Mouse (Mus musculus) retina, embryonic 14.5 days (tissue): Measurements from ENCODE around the gene Zcchc3.
"Not testable (repeated sequence)": the region's sequence is repeated elsewhere in the genome, so short reads cannot be mapped to it uniquely, and the experiment has no call there.

Source experiments
- DNase-seq: peaks from one replicate; pipeline ENCODE4 v3.0.0-alpha.2; 2015; ENCODE audit warnings: low spot score

Gene Zcchc3

DNA sequence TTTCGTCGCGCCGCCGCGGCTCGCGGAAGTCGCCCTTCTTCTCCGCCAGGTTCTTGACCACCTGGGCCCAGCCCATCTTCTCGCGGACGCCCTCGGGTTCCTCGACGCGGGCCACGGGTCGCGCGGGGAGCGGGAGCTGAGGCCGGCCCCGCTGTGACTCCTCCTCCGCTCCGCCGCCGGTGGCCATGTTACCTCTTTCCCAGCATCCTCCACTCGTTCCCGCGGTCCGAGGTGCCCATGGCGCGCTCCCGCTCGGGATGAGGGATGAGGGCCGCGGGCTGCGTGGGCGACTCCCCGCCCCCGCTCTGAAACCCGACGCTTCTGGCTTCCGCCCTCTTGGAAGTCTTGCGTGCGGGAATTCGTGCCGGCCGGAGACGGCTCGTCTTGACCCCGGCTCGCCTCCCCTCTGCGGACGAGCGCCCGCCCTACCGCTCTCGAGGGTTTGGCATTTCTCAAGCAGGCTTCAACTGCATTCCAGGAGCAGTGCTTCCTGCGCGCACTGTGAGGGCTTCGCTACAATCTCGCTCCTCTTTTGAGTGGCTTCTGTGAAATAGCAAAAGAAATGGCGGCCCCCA lies at the start of gene Zcchc3:
Gene Zcchc3, minus strand, starts transcription at position 437 of the 575 bp plus-strand sequence.
- DNase-seq: peak; percentile 90

- no peak for DNase-seq
These were observed 44.4 kb upstream of the Zcchc3 start for GRCm38 (mm10) chr2:152459241-152459640.

DNA sequence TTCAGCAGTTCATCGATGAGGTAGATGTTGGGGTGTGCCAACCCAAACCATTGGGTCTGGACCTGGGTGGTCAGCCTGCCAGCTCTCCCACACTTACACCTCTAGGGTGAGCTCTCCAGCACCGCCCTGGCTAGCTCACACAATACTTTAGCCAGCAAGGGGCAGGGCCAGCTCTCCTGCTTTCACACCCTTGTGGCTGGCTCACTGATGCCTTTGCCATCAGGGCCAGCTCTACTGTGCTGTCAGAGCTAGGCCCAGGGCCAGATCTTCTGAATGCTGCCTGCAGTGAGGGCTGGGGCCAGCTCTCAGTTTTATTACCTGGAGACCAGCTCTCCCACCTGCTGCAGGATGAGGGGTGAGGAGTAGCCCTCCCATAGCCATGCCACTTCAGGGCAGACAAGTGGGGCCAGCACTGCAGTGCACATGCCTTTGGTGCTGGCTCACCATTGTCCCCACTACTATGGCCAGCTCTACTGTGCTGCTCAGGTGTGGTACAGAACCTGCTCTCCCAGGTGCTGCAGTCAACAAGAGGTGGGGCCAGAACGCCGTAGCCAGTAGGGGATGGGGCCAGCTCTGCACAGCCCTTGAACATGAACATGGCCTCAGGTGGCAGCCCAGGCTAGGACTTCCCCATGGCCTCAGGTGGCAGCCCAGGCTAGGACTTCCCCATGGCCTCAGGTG lies 37.4 kb upstream of the Zcchc3 start:
- no peak for DNase-seq

- peak; percentile 77 for DNase-seq
These were observed 35.4 kb upstream of the Zcchc3 start for GRCm38 (mm10) chr2:152450241-152450640.

GRCm38 (mm10) chr2:152447461-152447860 lies 32.6 kb upstream of the Zcchc3 start:
- DNase-seq: no peak

- no peak for DNase-seq
These were observed 31.8 kb upstream of the Zcchc3 start for GRCm38 (mm10) chr2:152446642-152447041.

GRCm38 (mm10) chr2:152443281-152443680 lies 28.5 kb upstream of the Zcchc3 start:
- no peak for DNase-seq

GRCm38 (mm10) chr2:152442322-152442721 lies 27.5 kb upstream of the Zcchc3 start:
- no peak for DNase-seq

GRCm38 (mm10) chr2:152439833-152440232 lies 25.0 kb upstream of the Zcchc3 start:
- DNase-seq: no peak

GRCm38 (mm10) chr2:152438963-152439362 lies 24.1 kb upstream of the Zcchc3 start:
- DNase-seq: no peak

DNA sequence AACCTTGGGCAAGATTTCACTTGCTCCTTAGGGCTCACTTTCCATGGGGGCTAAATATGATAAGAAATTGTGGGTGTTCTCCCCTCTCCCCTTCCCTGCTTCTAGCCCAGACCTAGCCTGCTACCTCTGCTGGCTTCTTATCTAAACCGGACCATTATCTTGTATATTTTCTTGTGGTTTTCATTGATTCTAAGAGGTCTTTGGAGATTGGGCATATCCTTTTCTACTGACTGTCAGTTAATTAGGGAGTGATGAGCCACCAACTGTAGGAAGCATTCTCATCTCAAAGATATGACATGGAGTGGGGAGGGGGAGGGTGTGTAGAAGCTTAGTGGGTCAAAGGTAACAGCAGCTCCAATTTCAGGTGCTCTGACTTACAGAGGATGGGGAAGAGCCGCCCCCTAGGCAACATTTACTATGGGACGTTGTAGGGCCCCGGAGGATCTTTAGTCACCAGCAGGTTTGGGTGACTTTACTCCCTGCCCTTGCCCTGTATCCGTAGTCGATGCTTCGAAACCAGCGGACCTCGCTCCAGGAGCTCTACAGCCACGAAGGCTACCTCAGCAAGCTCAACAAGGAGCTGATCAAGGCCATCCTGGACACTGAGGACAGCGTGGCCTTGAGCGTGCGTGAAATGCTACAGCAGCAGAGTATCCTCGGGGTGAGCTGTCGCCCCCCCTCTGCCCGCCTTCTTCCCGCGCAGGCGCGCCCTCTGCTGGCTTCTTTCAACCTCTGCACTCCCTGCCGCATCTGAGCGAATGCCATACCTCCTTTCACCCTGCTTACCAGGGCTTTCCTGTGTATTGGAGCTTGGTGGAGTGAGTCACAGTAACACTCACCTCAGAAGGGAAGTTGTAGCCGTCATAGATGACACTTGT lies 22.4 kb upstream of the Zcchc3 start:
- peak; percentile 95 for DNase-seq

DNA sequence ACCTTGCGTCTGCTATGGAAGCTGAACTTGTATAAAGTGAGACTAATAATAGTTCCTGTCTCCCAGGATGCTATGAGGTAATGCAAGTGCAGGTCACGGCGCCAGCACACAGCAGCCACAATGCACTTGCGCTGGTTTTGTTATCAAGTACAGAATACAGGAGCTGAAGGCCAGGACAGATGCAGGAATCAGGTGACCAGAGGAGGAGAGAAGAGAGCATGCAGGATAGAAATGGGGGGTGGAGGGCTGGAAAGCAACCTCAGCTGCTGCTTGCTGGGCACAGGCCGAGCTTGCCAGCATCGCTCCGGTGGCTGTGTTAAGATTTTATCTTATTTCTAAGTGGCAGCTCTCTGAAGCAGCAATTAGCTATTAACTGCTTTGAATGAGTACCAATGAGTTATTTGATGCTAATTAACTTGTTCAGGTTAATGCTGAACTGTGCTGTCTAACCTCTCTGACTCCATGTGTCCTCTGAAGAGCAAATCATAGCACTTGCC lies 21.6 kb upstream of the Zcchc3 start:
- no peak for DNase-seq

- not testable (repeated sequence) for DNase-seq
These were observed 13.7 kb upstream of the Zcchc3 start for GRCm38 (mm10) chr2:152428481-152428880.

DNA sequence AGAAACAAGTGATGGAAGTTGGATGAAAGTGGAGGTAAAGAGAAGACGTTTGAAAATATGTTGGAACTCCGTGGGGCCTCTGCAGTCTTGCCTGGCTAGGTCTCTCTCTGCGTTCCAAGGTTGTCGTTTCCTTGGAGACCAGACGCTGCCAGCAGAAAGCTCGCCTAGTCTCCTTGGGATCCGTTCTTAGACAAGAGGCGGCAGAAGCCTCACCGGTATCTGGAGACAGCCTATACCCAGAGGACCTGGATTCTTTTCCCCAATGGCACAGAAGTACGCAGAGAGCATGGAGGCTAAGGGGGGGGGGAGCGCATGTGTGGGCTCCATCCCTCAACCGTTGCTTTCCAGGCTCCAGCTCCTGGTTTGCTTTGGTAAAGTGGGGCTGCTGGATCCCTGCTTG lies 12.7 kb upstream of the Zcchc3 start:
- peak; percentile 35 for DNase-seq

DNA sequence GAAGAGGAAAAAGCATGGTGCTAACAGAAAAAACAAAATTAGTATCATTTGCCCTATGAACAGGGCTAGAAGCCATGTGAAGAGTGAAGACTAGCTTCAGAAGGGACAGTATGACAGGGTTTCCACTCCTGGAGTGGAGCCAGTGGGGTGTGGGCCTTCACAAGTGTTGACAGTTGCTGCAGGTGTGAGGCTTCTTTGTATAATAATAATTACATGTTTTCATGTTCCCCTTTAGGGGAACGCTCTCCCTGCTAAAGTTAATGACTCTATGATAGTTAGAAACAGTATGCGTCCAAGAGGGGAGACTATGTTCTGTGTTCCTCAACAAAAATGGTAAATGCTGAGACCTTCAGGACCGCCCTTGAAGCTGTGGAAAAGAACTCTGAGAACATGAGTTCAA lies 959 bp upstream of the Zcchc3 start:
- DNase-seq: no peak

DNA sequence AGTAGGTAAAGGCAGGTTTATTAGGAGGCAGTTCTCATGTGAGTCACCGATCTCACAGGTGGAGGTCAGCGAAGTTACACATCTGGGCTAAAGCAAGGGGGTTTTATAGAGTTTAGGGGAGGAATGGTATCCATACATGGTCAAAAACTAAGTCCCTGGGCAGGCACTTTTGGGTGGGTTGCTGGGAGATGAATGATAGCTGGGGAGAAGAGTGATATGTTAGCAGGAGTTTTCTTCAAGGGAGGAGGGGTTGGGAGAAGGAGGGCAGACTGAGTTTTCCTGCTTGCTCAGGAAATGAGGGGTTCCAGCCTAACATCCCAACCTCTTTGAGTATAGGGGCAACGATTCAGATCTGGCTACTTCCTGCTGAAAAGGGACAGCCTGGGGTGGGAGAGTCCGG lies 460 bp upstream of the Zcchc3 start, which contains the start of gene 6820408C15Rik:
Gene 6820408C15Rik, plus strand, starts transcription at position 301 of the 400 bp plus-strand sequence.
- DNase-seq: no peak

- DNase-seq: peak; percentile 54
These were observed 852 bp downstream of the Zcchc3 start for GRCm38 (mm10) chr2:152413765-152414584.

- no peak for DNase-seq
These were observed 1.6 kb downstream of the Zcchc3 start for GRCm38 (mm10) chr2:152413158-152413764.

GRCm38 (mm10) chr2:152412526-152413157 lies 2.2 kb downstream of the Zcchc3 start:
- DNase-seq: no peak

DNA sequence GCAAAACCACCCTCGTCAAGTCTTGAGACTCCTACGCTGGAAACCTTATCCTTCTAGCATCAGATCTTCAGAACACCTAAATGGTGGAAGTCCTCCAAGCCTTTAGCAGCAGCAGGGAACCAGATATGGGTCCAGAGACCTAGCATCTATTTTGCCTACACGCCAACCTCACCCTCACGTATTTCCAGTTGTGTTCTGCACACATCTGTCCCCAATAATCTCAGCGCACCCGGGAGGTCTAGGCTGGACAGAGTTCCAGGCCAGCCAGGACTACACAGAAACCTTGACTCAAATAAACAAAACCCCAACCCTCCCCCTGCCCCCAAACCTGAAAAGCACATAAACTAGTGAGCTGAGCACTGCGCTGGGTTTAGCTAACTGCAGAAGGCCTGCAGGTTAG lies 3.4 kb downstream of the Zcchc3 start:
- no peak for DNase-seq

- peak; percentile 92 for DNase-seq
These were observed 3.9 kb downstream of the Zcchc3 start for GRCm38 (mm10) chr2:152410971-152411371.
